Mouse (Mus musculus) limb, embryonic 14.5 days (tissue): ENCODE data around the gene Myo18b. TPM values are rescaled to one million over a fixed set of nuclear protein-coding genes. Genes with fewer than 3 reads are reported as not detected.

Experiments
- ATAC-seq: fragments of 200-750 bp; cut with Nextera tagmentation; 2 replicates; pipeline ENCODE4 v1.8.0; 2017; ENCODE audit warnings: low read depth, moderate number of reproducible peaks, moderate TSS enrichment; ENCODE audit not compliant: low FRiP score
- DNase-seq: peaks from one replicate; pipeline ENCODE4 v3.0.0-alpha.2; 2015; ENCODE audit warnings: low spot score
- H3K27ac ChIP-seq: fragments of 300-500 bp; sonication (generic); replicated peaks from 2 replicates; pipeline ENCODE4 v1.5.1; 2014; ENCODE audit warnings: low read depth, mild to moderate bottlenecking, low read length, moderate library complexity, mixed read lengths
- H3K27me3 ChIP-seq: fragments of 300-500 bp; sonication (generic); 2 replicates; pipeline ENCODE4 v1.6.1; 2014; ENCODE audit warnings: low read length, mixed read lengths; ENCODE audit not compliant: control insufficient read depth, insufficient read depth
- H3K36me3 ChIP-seq: fragments of 300-500 bp; sonication (generic); 2 replicates; pipeline ENCODE4 v1.6.1; 2014; ENCODE audit warnings: mild to moderate bottlenecking, low read length, moderate library complexity, mixed read lengths; ENCODE audit not compliant: control insufficient read depth, insufficient read depth
- H3K4me1 ChIP-seq: fragments of 300-500 bp; sonication (generic); 2 replicates; pipeline ENCODE4 v1.6.1; 2014; ENCODE audit warnings: antibody characterized with exemption, low read length, mixed read lengths; ENCODE audit not compliant: control insufficient read depth, insufficient read depth
- H3K4me2 ChIP-seq: fragments of 300-500 bp; sonication (generic); replicated peaks from 2 replicates; pipeline ENCODE4 v1.6.1; 2014; ENCODE audit warnings: low read depth, mild to moderate bottlenecking, low read length, moderate library complexity; ENCODE audit not compliant: severe bottlenecking
- H3K4me3 ChIP-seq: fragments of 300-500 bp; sonication (generic); replicated peaks from 2 replicates; pipeline ENCODE4 v1.5.1; 2014; ENCODE audit warnings: low read length
- H3K9ac ChIP-seq: fragments of 300-500 bp; sonication (generic); 2 replicates; pipeline ENCODE4 v1.6.1; 2014; ENCODE audit warnings: mild to moderate bottlenecking, low read depth, low read length, moderate library complexity; ENCODE audit not compliant: severe bottlenecking
- H3K9me3 ChIP-seq: fragments of 300-500 bp; sonication (generic); 2 replicates; pipeline ENCODE4 v1.6.1; 2016; ENCODE audit warnings: low read length; ENCODE audit not compliant: control insufficient read depth
- POLR2A ChIP-seq: fragments of 200-500 bp; IDR thresholded peaks from 2 replicates; pipeline ENCODE4 v1.8.0; 2012; ENCODE audit warnings: inconsistent platforms, mild to moderate bottlenecking, moderate library complexity, borderline replicate concordance; ENCODE audit not compliant: insufficient read depth, insufficient read length; ENCODE audit errors: extremely low read depth
- WGBS: fragments of 180-500 bp; shearing (Covaris S2); extraction: QIAGEN DNeasy Blood & Tissue Kit; methylation state at CpG from one replicate; pipeline ENCODE4 v1.1.7; 2014; 5-methylcytosine and 5-hydroxymethylcytosine counted together
- polyA plus RNA-seq, 2 experiments: library from polyadenylated mRNA; depleted of rRNA in 1 of 2; stranded (reverse) in 1 of 2; unstranded in 1 of 2; fragments of >200 nt; fragmentation: Nextera tagmentation in 1 of 2; extraction: Ambion mirVana in 1 of 2; gene quantifications; 2 replicates each; pipeline versions ENCODE4 v1.2.1 to v1.2.3; 2012 to 2014

Gene Myo18b
- polyA plus RNA-seq, 2 experiments: 3.7 to 6.5 TPM

DNA sequence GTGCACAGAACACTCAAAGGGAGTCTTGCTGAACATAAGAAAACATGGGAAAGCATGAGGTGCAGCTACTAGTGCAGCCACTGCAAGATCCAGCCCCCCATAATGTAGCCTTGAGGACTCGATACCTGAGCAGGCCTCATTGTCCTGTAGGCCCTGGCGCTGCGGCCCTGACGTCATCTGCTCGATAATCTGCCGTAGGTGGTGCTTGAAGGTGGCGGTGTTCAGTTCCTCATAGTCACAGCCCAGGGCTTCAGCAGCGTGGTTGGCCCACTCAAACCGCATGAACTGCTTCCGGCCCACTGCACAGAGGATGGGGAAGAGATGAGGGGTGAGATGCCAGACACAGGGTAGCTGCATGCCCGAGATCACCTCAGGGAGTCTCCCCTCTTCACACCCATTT is 50.0 kb downstream of the Myo18b start:
- H3K4me1 ChIP-seq: peaks cover 8% of the 10 kb centered on the region
- H3K27ac ChIP-seq: no peak overlapping the region
- 87% methylated on average over 11 of the region's 11 CpGs for WGBS
- ATAC-seq: no peak
- no peak overlapping the region for H3K9ac ChIP-seq
- H3K27me3 ChIP-seq: no peaks in the 10 kb centered on the region; the same call in 1 of the 2 replicates
- H3K4me2 ChIP-seq: no peak overlapping the region
- no peak overlapping the region for H3K4me3 ChIP-seq
- no peaks in the 10 kb centered on the region for H3K9me3 ChIP-seq
- DNase-seq: no peak
- no peaks in the 10 kb centered on the region for H3K36me3 ChIP-seq
- no peak for TF ChIP-seq POLR2A

DNA sequence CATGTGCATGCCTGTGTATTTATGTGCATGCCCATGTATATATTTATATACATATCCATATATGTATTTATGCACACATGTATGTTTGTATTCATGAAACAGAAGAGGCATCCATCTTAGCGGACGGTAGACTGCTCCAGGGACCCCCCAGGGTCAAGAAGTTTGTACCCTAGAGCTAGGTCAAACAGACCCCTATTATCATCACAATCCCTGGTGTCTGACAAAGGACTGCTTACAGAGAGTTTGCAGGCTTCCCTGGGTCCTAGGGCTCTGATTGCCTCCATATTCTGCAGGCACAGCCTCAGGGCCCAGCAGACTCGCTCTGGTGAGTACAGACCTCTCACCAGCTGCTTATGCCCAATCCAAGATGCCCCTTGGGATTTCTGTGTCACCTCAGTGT is 51.7 kb downstream of the Myo18b start:
- TF ChIP-seq POLR2A: no peak
- Histone ChIP-seq H3K9me3 (no peaks in the 10 kb centered on the region), H3K9ac (no peak overlapping the region), H3K4me1 (peaks cover 8% of the 10 kb centered on the region), H3K27me3 (no peaks in the 10 kb centered on the region), H3K27ac (no peak overlapping the region), H3K36me3 (no peaks in the 10 kb centered on the region), H3K4me3 (no peak overlapping the region), H3K4me2 (no peak overlapping the region)
- no peak for DNase-seq
- WGBS: 75% methylated on average over 3 of the region's 3 CpGs
- ATAC-seq: no peak

DNA sequence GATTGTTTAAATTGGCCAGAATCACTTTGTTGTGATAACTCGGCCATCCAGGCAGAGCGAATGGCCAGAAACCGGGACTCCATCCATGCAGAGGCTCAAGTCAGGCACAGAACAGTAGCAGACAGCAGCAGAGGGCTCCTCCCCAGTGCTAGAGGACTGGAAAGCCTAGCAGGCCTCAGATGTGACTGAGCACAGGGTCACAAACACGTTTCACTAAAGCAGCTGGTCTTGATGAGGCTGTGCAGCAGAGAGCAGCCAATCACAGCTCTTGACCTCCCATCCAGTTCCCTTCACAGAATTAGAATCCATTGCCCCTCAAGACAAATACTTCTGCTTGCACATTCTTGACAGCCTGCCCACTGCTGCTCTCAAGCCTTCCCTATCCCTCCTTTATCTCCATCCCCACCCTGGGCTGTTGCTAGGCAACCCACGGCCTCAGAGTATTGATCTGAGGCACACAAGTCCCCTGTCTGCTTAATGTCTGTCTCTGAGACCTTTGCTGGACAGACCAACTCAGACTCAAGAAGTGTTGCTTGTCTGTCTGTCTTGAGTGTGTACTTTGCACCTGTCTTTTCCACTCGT is 52.4 kb downstream of the Myo18b start:
- TF ChIP-seq POLR2A: no peak
- Histone ChIP-seq H3K9me3 (no peaks in the 10 kb centered on the region), H3K36me3 (no peaks in the 10 kb centered on the region), H3K27me3 (no peaks in the 10 kb centered on the region), H3K4me2 (no peak overlapping the region), H3K9ac (no peak overlapping the region), H3K4me1 (peaks cover 8% of the 10 kb centered on the region), H3K27ac (no peak overlapping the region), H3K4me3 (no peak overlapping the region)
- 50% methylated on average over 6 of the region's 6 CpGs for WGBS
- DNase-seq (no peak), ATAC-seq (no peak)

DNA sequence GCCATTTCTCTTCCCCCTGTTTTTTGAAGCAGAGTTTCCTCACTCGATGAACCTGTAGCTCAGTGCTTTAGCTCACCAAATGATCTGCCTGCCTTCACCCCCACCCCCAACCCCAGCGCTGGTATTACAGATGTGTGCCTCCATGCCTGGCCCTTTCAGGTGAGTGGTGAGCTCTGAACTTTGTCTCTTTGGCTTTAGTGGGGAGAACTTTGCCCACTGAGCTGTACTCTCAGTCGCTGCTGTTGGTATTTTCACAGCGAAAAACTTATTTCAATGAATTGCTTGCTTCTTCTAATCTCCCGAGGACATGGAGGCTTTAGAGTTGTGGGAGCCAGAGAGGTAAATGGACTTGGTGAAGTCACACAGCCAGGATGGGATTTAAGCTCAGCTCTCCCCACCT is 53.5 kb downstream of the Myo18b start:
- TF ChIP-seq POLR2A: no peak
- Histone ChIP-seq H3K4me2 (no peak overlapping the region), H3K9me3 (no peaks in the 10 kb centered on the region), H3K27ac (no peak overlapping the region), H3K9ac (no peak overlapping the region), H3K36me3 (no peaks in the 10 kb centered on the region), H3K4me1 (no peaks in the 10 kb centered on the region), H3K27me3 (no peaks in the 10 kb centered on the region), H3K4me3 (no peak overlapping the region)
- no peak for DNase-seq
- no peak for ATAC-seq
- 85% methylated on average over 5 of the region's 5 CpGs for WGBS

DNA sequence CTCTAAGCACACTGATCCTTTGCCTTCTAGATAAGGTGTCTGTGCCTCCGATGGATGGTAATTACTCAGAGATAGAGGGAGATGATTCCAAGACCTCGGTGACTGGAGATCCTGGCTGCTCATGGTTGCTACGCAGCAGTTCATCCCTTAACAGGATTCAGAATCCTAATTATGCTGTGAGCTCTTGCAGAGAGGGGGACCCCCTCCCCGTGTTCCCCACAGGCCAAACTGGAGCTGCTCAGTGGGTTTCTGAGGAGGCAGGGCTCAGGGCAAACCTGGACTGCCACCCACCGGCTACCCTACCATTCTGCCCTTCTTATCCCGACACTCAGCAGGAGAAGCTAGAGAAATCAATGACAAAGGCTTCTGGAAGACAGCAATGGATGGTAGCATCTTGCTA is 54.3 kb downstream of the Myo18b start:
- Histone ChIP-seq H3K4me1 (no peaks in the 10 kb centered on the region), H3K27ac (no peak overlapping the region), H3K27me3 (no peaks in the 10 kb centered on the region), H3K9me3 (no peaks in the 10 kb centered on the region), H3K4me3 (no peak overlapping the region), H3K36me3 (no peaks in the 10 kb centered on the region), H3K9ac (no peak overlapping the region), H3K4me2 (no peak overlapping the region)
- no peak for DNase-seq
- ATAC-seq: no peak
- WGBS: 69% methylated on average over 6 of the region's 6 CpGs
- no peak for TF ChIP-seq POLR2A

DNA sequence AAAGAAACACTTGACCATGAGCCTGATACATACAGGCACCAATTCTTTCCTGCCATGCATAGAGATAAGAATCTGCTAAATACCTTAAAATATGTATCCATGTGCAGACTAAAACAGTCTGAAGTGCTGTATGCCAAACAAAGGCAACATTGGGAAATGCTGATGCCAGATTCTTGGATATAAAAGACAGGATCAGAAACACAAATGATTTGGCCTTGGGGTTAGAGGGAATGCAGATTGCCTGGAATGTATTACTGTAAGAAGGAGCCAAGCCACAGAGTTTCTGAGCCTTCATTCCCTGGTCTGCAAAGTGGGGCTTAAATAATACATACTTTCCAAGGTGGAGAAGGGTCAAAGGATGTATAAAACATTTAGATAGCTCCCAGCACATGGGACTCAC is 61.3 kb downstream of the Myo18b start:
- Histone ChIP-seq H3K9me3 (no peaks in the 10 kb centered on the region), H3K9ac (no peak overlapping the region), H3K4me3 (no peak overlapping the region), H3K4me1 (no peaks in the 10 kb centered on the region), H3K27me3 (no peaks in the 10 kb centered on the region), H3K4me2 (no peak overlapping the region), H3K36me3 (no peaks in the 10 kb centered on the region), H3K27ac (no peak overlapping the region)
- DNase-seq (no peak), ATAC-seq (no peak)
- TF ChIP-seq POLR2A: no peak
